Mouse (Mus musculus): Measurements from ENCODE around the gene Tubb3. TPM values are rescaled to one million over a fixed set of nuclear protein-coding genes. Genes with fewer than 3 reads are reported as not detected.
"Not testable (repeated sequence)": the region's sequence is repeated elsewhere in the genome, so short reads cannot be mapped to it uniquely, and the experiment has no call there.

Tubb3 gene
- polyA plus RNA-seq, 1 experiment from 2014 or later, result 46.7 TPM

DNA sequence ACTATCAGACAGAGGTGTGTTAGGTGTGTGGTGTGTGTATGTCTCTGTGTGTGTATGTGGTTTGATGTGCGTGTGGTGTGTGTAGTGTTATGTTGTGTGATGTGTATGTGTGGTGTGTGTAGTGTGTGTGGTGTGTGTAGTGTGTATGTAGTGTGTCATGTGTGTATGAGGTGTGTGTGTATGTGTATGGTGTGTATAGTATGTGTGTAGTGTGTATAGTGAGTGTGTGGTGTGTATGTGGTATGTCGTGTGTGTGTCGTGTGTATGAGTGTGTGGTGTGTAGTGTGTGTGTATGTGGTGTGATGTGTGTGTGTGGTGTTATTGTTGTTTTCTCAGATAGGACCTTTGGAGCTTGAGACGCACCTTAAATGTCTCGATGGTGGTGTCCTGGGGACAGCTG, 31.1 kb downstream of the Tubb3 start:
- WGBS, result 83% methylated on average over 5 of the region's 5 CpGs
- peak; percentile 23; the same call in 1 of the 2 replicates for ATAC-seq (ENCODE audit: insufficient read depth, low FRiP score)
- H3K9me3 ChIP-seq (replicated peaks; ENCODE audit: control insufficient read depth, low read length), result no peaks in the 10 kb centered on the region
- no peak overlapping the region; the same call in 1 of the 2 replicates for H3K4me2 ChIP-seq (ENCODE audit: low read depth, low read length)
- H3K4me1 ChIP-seq (ENCODE audit: control insufficient read depth, insufficient read depth, low read length), result 0 out of 2 replicates have a peak, but pooled peaks cover 5% of the 10 kb centered on the region
- H3K36me3 ChIP-seq (ENCODE audit: control insufficient read depth, insufficient read depth, low read length), result no peaks in the 10 kb centered on the region
- H3K4me3 ChIP-seq (replicated peaks; ENCODE audit: low read length), result peak overlapping the region; percentile 75
- no peaks in the 10 kb centered on the region for H3K27me3 ChIP-seq (ENCODE audit: control insufficient read depth, insufficient read depth, low read length)
- H3K27ac ChIP-seq (ENCODE audit: low read length), result no peak overlapping the region
- H3K9ac ChIP-seq (ENCODE audit: low read length), result peak overlapping the region; percentile 92

DNA sequence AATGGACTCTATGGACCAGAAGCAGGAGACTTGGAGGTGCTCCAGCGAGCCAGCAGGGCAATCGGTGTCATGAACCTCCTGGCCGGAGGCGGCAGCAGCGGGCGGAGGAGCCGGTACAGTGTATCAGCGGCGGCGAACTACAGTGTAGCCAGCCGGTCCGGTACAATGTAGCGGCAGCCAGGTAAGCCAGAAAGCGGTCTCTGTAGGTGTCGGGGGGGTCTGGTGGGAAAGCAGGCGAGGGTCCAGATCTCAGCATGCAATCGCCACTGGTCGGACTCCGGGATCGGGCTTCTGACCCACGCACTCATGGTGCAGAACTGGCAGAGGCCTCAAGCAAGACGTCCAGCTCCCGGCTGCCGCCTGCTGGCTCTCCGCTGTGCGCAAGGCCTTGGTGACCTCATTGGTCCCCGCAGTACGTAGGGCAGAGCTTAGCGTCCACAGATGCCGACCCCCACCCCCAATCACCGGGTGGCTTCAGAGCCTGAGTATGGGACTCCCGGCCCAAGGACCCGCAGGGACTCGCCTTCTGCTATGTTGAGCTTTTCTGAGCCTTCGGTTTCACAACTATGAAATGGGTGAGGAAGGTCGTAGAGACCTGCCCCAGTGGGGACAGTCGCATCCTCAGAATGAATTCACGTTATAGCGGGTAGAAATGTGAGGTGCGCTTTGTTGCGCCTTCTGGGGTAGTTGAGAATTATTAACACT, 31.8 kb downstream of the Tubb3 start:
- H3K27me3 ChIP-seq (ENCODE audit: control insufficient read depth, insufficient read depth, low read length), result no peaks in the 10 kb centered on the region
- H3K9me3 ChIP-seq (replicated peaks; ENCODE audit: control insufficient read depth, low read length), result no peaks in the 10 kb centered on the region
- H3K4me2 ChIP-seq (ENCODE audit: low read depth, low read length), result peak overlapping the region; percentile 64
- peak overlapping the region; percentile 62 for H3K27ac ChIP-seq (ENCODE audit: low read length)
- peak overlapping the region; percentile 75 for H3K4me3 ChIP-seq (replicated peaks; ENCODE audit: low read length)
- H3K4me1 ChIP-seq (ENCODE audit: control insufficient read depth, insufficient read depth, low read length), result 0 out of 2 replicates have a peak, but pooled peaks cover 5% of the 10 kb centered on the region
- ATAC-seq (ENCODE audit: insufficient read depth, low FRiP score), result peak; percentile 93
- no peaks in the 10 kb centered on the region for H3K36me3 ChIP-seq (ENCODE audit: control insufficient read depth, insufficient read depth, low read length)
- WGBS, result 1% methylated on average over 41 of the region's 41 CpGs
- peak overlapping the region; percentile 92 for H3K9ac ChIP-seq (ENCODE audit: low read length)

DNA sequence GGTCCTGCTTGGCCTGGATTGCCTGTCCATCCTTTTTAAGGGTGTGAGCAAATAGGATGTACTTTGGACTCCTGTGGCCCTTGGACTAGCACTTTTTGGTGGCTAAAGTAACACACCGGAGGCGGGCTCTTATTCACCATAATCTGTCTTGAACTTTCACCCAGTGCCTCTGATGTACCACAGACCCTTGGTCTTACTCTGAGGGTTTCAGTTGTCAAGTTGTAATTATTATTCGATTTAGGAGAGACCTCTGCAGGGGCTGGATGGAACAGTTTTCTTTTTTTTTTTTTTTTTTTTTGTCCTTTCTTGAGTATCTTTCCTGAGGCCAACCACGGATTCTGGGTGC, 32.3 kb downstream of the Tubb3 start:
- peak overlapping the region; percentile 17; the same call in 1 of the 2 replicates for H3K27ac ChIP-seq (ENCODE audit: low read length)

DNA sequence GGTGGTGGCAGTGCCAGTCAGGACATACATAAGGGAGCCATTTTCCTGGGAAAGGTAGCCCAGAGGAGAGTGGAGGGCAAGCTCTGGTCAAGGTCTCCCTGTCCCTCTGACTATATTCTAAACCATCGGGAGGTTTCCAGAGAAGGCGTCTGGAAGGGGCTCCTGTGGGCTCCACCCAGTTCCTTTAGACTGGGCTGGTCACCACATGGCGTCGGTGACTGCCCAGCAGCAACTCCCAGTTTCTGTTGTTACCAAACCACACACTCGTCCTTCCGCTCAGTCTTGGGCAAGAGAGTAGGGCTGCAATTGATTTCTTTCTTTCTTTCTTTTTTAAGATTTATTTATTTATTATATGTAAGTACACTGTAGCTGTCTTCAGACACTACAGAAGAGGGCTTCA, 32.9 kb downstream of the Tubb3 start:
- H3K36me3 ChIP-seq (ENCODE audit: control insufficient read depth, insufficient read depth, low read length), result 0 out of 2 replicates have a peak, but pooled peaks cover 1% of the 10 kb centered on the region
- 73% methylated on average over 6 of the region's 6 CpGs for WGBS
- H3K4me1 ChIP-seq (ENCODE audit: control insufficient read depth, insufficient read depth, low read length), result 0 out of 2 replicates have a peak, but pooled peaks cover 5% of the 10 kb centered on the region
- H3K27me3 ChIP-seq (ENCODE audit: control insufficient read depth, insufficient read depth, low read length), result no peaks in the 10 kb centered on the region
- no peak overlapping the region for H3K4me3 ChIP-seq (replicated peaks; ENCODE audit: low read length)
- no peak for ATAC-seq (ENCODE audit: insufficient read depth, low FRiP score)
- H3K4me2 ChIP-seq (ENCODE audit: low read depth, low read length), result no peak overlapping the region
- no peak overlapping the region for H3K27ac ChIP-seq (ENCODE audit: low read length)
- no peak overlapping the region for H3K9ac ChIP-seq (ENCODE audit: low read length)
- H3K9me3 ChIP-seq (replicated peaks; ENCODE audit: control insufficient read depth, low read length), result no peaks in the 10 kb centered on the region

More for the DNA sequence above, 32.3 kb downstream of the Tubb3 start:
- ATAC-seq (ENCODE audit: insufficient read depth, low FRiP score), result no peak; the same call in 1 of the 2 replicates
- H3K36me3 ChIP-seq (ENCODE audit: control insufficient read depth, insufficient read depth, low read length), result no peaks in the 10 kb centered on the region
- peak overlapping the region; percentile 75 for H3K4me3 ChIP-seq (replicated peaks; ENCODE audit: low read length)
- 15% methylated on average over 4 of the region's 4 CpGs for WGBS
- H3K9me3 ChIP-seq (replicated peaks; ENCODE audit: control insufficient read depth, low read length), result no peaks in the 10 kb centered on the region
- peak overlapping the region; percentile 64 for H3K4me2 ChIP-seq (ENCODE audit: low read depth, low read length)
- no peaks in the 10 kb centered on the region for H3K27me3 ChIP-seq (ENCODE audit: control insufficient read depth, insufficient read depth, low read length)
- H3K4me1 ChIP-seq (ENCODE audit: control insufficient read depth, insufficient read depth, low read length), result 0 out of 2 replicates have a peak, but pooled peaks cover 5% of the 10 kb centered on the region
- H3K9ac ChIP-seq (ENCODE audit: low read length), result peak overlapping the region; percentile 92

GRCm38 (mm10) chr8:123445981-123446380, 34.8 kb downstream of the Tubb3 start:
- ATAC-seq (ENCODE audit: insufficient read depth, low FRiP score), result no peak
- Histone ChIP-seq H3K4me2 (ENCODE audit: low read depth, low read length) (no peak overlapping the region), H3K27ac (ENCODE audit: low read length) (no peak overlapping the region), H3K36me3 (ENCODE audit: control insufficient read depth, insufficient read depth, low read length) (0 out of 2 replicates have a peak, but pooled peaks cover 4% of the 10 kb centered on the region), H3K4me1 (ENCODE audit: control insufficient read depth, insufficient read depth, low read length) (0 out of 2 replicates have a peak, but pooled peaks cover 5% of the 10 kb centered on the region), H3K9ac (ENCODE audit: low read length) (no peak overlapping the region), H3K27me3 (ENCODE audit: control insufficient read depth, insufficient read depth, low read length) (no peaks in the 10 kb centered on the region), H3K4me3 (replicated peaks; ENCODE audit: low read length) (no peak overlapping the region), H3K9me3 (replicated peaks; ENCODE audit: control insufficient read depth, low read length) (no peaks in the 10 kb centered on the region)
- 87% methylated on average over 10 of the region's 10 CpGs for WGBS

DNA sequence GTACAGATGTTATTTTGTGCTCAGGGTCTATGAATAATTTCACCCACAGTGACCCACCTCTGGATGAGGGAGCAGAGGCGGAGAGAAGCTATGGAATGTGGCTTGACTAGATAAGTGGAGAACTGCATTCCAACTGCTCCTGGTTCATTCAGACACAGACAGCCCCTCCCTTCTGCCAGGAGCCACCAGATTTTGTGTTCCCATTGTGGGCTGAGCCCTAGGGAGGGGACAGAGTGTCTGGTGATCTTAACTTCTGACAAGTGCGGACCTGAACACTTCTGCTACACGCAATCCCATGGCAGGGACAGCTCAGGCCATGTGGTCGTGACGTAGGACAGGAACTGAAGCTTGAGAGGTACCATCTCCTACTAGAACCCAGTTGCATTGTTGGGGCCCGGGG, 35.6 kb downstream of the Tubb3 start:
- 73% methylated on average over 6 of the region's 6 CpGs for WGBS
- H3K27ac ChIP-seq (ENCODE audit: low read length), result no peak overlapping the region

DNA sequence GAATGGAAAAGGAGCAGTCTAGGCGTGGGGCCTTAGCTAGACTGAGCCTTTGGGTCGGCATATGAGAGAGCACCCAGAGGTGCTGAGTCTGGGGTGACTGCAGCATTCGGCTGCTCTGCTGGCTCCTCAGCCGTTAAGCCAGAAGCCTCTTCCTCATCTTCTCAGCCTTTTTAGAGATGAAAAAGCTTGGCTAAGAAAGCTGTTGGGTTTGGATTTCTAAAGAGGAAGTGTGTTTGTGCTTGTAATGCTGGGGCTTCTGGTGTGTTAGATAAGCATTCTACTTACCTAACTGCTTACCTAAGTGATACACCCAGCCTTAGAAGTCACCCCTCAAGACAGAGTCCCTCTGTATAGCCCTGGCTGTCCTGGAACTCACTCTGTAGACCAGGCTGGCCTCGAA, 39.6 kb downstream of the Tubb3 start:
- Histone ChIP-seq H3K4me3 (replicated peaks; ENCODE audit: low read length) (no peak overlapping the region), H3K9me3 (replicated peaks; ENCODE audit: control insufficient read depth, low read length) (no peaks in the 10 kb centered on the region), H3K4me2 (ENCODE audit: low read depth, low read length) (no peak overlapping the region), H3K36me3 (ENCODE audit: control insufficient read depth, insufficient read depth, low read length) (peaks cover 8% of the 10 kb centered on the region; the same call in 1 of the 2 replicates), H3K27ac (ENCODE audit: low read length) (no peak overlapping the region), H3K27me3 (ENCODE audit: control insufficient read depth, insufficient read depth, low read length) (no peaks in the 10 kb centered on the region), H3K4me1 (ENCODE audit: control insufficient read depth, insufficient read depth, low read length) (no peaks in the 10 kb centered on the region), H3K9ac (ENCODE audit: low read length) (no peak overlapping the region)
- ATAC-seq (ENCODE audit: insufficient read depth, low FRiP score), result no peak
- 80% methylated on average over 5 of the region's 5 CpGs for WGBS

More for the DNA sequence above, 35.6 kb downstream of the Tubb3 start:
- ATAC-seq (ENCODE audit: insufficient read depth, low FRiP score), result no peak
- H3K4me1 ChIP-seq (ENCODE audit: control insufficient read depth, insufficient read depth, low read length), result 0 out of 2 replicates have a peak, but pooled peaks cover 5% of the 10 kb centered on the region
- no peak overlapping the region for H3K4me2 ChIP-seq (ENCODE audit: low read depth, low read length)
- H3K36me3 ChIP-seq (ENCODE audit: control insufficient read depth, insufficient read depth, low read length), result 0 out of 2 replicates have a peak, but pooled peaks cover 4% of the 10 kb centered on the region
- H3K9me3 ChIP-seq (replicated peaks; ENCODE audit: control insufficient read depth, low read length), result no peaks in the 10 kb centered on the region
- no peak overlapping the region for H3K9ac ChIP-seq (ENCODE audit: low read length)
- H3K4me3 ChIP-seq (replicated peaks; ENCODE audit: low read length), result no peak overlapping the region
- H3K27me3 ChIP-seq (ENCODE audit: control insufficient read depth, insufficient read depth, low read length), result no peaks in the 10 kb centered on the region

- H3K27me3 ChIP-seq (ENCODE audit: control insufficient read depth, insufficient read depth, low read length); H3K4me2 ChIP-seq (ENCODE audit: low read depth, low read length); H3K4me3 ChIP-seq (replicated peaks; ENCODE audit: low read length); H3K9ac ChIP-seq (ENCODE audit: low read length); H3K36me3 ChIP-seq (ENCODE audit: control insufficient read depth, insufficient read depth, low read length); H3K4me1 ChIP-seq (ENCODE audit: control insufficient read depth, insufficient read depth, low read length); H3K27ac ChIP-seq (ENCODE audit: low read length); ATAC-seq (ENCODE audit: insufficient read depth, low FRiP score); H3K9me3 ChIP-seq (replicated peaks; ENCODE audit: control insufficient read depth, low read length): not testable (repeated sequence)
- 97% methylated on average over 12 of the region's 12 CpGs for WGBS
Measured at GRCm38 (mm10) chr8:123451747-123452146, 40.5 kb downstream of the Tubb3 start.

DNA sequence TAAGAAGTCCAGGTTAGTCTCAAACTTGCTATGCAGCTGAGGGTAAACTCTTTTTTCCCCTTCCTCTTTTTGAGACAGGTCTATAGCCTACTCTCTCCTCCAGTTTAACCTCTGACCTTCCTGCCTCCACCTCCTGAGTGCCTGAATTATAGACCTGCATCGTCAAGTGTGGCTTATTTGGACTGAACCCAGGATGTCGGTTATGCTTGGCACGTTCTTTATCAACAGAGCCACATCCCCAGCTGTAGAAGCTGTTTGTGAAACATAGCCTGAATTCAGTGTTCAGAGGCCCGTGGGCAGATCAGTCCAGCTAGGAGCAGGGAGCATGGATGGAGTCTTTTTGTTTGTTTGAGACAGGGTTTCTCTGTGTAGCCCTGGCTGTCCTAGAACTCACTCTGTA, 40.9 kb downstream of the Tubb3 start:
- Histone ChIP-seq H3K27me3 (ENCODE audit: control insufficient read depth, insufficient read depth, low read length) (no peaks in the 10 kb centered on the region), H3K27ac (ENCODE audit: low read length) (no peak overlapping the region), H3K36me3 (ENCODE audit: control insufficient read depth, insufficient read depth, low read length) (peaks cover 8% of the 10 kb centered on the region; the same call in 1 of the 2 replicates), H3K4me2 (ENCODE audit: low read depth, low read length) (no peak overlapping the region), H3K9ac (ENCODE audit: low read length) (no peak overlapping the region), H3K4me3 (replicated peaks; ENCODE audit: low read length) (no peak overlapping the region), H3K4me1 (ENCODE audit: control insufficient read depth, insufficient read depth, low read length) (no peaks in the 10 kb centered on the region), H3K9me3 (replicated peaks; ENCODE audit: control insufficient read depth, low read length) (no peaks in the 10 kb centered on the region)
- no peak for ATAC-seq (ENCODE audit: insufficient read depth, low FRiP score)
- 76% methylated on average over 4 of the region's 4 CpGs for WGBS

All from stomach, embryonic 16.5 days (tissue).